Mouse (Mus musculus) layer of hippocampus, adult 9-11 months (tissue): ENCODE data around the gene Slc38a8.

Experiments used
- DNase-seq: peaks from one replicate; pipeline ENCODE4 v3.0.0; 2022

The Slc38a8 gene

DNA sequence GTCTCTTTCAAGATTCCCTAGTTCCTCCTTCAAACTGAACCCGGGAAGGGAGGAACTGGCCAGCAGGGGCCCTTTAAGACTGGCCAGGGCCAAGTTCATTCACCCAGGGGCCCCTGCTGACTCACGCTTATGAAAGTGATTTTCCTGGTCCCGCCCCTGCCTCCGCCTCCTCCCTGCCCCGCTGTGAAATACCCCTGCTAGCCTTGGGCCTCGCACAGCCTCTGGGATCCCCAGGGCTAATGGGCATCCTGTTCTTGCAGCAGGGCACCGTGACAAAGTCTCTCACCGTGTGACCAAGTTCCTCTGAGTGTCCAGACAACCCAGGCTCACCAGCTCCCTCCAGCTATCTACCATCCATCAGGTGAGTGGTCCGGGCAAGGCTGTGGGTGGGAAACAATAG, 64.6 kb downstream of the Slc38a8 start:
- DNase-seq = no peak

DNA sequence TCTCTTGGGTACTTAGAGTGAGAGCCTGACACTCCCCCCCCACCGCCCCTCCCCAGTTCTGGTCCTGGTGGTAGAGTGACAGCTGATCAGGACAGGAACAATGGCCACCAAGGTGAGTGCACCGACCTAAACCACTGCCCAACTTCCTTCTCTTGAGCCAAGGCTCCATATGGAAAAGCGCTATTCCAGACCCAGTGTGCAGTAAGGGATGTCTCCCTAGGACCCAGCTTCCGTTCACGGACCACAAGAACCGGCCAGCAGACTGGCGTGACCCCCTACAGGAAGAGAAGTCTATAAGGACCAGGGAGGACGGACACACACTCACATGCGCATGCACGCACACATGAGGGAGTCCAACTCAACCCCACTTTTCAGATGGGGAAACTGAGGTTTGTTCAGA, 65.2 kb downstream of the Slc38a8 start:
- no peak for DNase-seq

DNA sequence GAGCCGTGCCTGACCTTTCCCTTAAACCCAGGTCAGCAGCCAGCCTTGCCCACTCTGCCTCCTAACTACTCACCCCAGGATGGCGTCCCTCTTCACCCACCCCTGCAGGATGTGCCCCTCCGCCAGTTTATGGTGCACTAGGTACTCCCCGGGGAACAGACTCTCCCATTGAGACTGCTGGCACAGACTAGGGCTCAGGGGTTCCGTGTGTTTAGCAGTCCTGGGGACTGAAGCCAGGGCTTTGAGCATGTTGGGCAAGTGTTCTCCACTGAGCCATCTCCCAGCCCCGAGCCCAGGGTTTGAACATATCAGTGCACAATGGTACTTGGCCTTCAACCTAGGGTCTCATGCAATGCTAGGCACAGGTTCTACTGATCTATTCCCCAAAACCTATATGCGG, 66.0 kb downstream of the Slc38a8 start:
- no peak for DNase-seq

DNA sequence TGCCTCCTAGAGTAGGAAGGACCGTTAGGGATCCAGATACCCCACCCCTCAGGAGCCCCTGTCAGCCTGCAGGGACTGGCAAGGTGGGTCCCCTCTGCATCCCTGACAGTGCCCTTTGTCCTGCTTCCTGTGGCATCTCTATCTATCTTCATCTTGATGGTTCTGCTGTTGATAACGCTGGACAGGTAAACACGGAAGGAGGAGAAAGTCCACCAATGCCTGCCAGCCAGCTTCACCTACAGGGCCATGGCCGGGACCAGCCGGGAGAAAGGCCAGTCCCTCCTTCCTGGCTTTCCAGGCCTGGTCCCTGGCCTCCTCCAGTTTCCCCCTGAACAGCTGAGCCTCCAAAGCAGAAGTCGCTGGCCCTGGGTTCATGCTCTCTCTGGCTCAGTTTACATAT, 66.9 kb downstream of the Slc38a8 start:
- DNase-seq = no peak

DNA sequence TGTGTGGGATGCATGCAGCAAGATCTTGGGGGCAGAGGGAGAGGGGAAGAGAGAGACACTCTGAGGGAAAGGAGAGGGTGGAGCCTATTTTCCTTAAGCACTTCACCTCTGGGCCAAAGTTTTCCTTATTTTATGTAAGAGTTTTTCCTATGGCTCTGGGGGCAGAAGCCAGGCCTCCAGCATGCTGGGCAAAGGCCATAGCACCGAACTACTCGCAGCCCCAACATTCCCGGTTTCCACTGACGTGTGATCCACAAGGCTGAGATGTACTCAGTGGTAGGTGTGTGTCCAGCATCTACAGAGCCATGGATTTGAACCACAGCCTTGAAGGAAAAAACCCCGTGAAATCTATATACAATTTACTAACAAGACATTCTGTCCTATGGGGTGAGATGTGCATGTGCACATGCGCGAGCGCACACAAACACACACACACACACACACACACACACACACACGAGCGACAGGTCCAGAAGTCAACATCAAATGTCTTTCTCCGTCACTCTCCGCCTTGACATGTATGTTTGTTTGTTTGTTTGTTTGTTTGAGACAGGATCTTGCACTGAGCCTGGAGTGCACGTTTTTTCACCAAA, 67.8 kb downstream of the Slc38a8 start, which contains the start of gene Osgin1:
Gene Osgin1, plus strand, starts transcription at position 543 of the 593 bp plus-strand sequence.
- DNase-seq = no peak

DNA sequence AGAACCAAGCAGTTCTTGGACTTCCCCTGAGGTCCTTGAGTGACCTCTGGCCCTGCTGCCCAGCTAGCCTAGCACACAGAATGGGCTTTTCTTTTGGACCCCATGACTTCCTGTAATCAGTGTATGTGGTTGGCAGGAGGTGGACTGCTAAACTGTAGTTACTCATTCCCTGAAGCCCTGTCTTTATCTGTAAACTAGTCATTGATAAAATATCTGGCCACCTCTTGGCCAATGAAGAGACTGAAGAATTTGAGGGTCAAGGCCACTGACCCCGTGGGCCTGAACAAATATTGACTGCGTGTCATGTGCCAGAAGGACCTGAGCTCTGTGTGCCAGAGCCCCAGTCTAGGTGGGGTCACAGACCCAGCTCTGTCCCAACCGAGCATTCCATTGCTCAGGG, 69.1 kb downstream of the Slc38a8 start:
- no peak for DNase-seq

DNA sequence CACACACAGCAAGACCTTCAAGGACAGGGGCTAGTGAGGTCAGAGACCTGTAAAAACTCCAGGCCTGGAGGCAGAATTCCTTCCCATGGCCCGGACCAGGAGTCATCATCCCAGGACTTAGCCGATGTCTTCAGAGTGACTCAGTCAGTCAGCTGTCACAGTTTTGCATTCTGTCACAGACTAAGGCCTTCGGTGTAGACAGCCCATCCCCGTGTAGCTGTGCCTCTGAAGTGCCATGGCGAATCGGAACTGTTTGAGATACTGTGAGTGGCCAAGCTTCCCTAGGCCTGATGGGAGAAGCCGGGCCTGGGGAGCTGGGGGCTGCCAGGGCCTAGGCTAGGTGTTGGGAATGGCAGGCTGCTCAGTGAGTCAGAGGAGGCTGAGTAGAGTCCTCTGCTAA, 70.8 kb downstream of the Slc38a8 start:
- DNase-seq = no peak

DNA sequence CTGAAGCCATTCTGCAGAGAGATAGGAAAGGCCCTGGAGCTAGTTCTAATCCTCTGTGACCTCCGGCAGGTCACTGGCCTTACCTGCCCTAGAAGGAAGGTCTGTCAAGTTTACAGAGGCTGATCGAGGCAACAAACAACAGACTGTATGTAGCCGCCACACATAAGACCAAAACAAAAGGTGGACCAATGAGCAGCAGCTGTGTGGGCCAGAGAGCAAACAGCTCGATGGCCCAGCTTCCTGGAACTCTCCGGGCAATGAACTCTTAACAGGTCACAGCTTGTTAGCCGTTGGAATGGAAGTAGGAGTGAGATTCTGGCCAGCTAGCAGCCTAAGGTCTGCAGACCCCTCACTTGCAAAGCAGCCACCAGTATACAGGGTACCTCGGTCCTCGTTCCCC, 71.2 kb downstream of the Slc38a8 start:
- no peak for DNase-seq
